ENCODE assay signal across 23 mouse cellular contexts in genomic region chr13:88201717-88202323, GRCm38 (mm10).
DNase-seq lines count a peak whose midpoint lies in the region; ATAC-seq lines count a peak whose summit lies in the region.
"Had no signal": no experiment of that assay in that cellular context is flagged by ENCODE, and none has a peak within 500 bp of the region (broad histone marks: within the 10 kb centered on the region; RNA-seq: fewer than 3 reads in every experiment).

No protein-coding gene starts in this region.

- DNase-seq in heart, adult 18-20 months: peak; percentile 13 to 44
- peak; percentile 71 for DNase-seq in kidney, adult 9 months
- no peak for DNase-seq in B cell, adult 2 months
- DNase-seq in left cerebral cortex, postnatal 25 days (ENCODE audit: low spot score in 2 of 2): no peak
- no peak for DNase-seq in frontal cortex, postnatal 25 days (ENCODE audit: low spot score in 2 of 2)
- DNase-seq: adrenal gland, postnatal 14 days; cerebellum, adult 11 months; cerebellum, postnatal 14 days; retina, postnatal 1 day; thymus, adult 18-20 months had no signal

- ATAC-seq in heart, embryonic 12.5 days (ENCODE audit: insufficient number of reproducible peaks, low FRiP score): no peak
- ATAC-seq in kidney, embryonic 14.5 days (ENCODE audit: low FRiP score, low TSS enrichment): no peak
- 0 out of 2 replicates have a peak, but pooled peaks have one; percentile 43 for ATAC-seq in heart, embryonic 15.5 days (replicated peaks; ENCODE audit: insufficient number of reproducible peaks, insufficient read depth, low FRiP score, low read depth)
- ATAC-seq: activated CD4-positive, CD25-positive, alpha-beta regulatory T cell, adult 4 months; inflammation-experienced regulatory T-cells, adult 6 months had no signal

- H3K4me1 ChIP-seq in heart, embryonic 12.5 days (replicated peaks): no peaks in the 10 kb centered on the region
- no peaks in the 10 kb centered on the region for H3K4me1 ChIP-seq in kidney, embryonic 14.5 days (ENCODE audit: control insufficient read depth, insufficient read depth, low read length)
- no peaks in the 10 kb centered on the region for H3K4me1 ChIP-seq in heart, embryonic 15.5 days (replicated peaks)
- H3K4me1 ChIP-seq: hindbrain, embryonic 13.5 days; limb, embryonic 15.5 days; liver, embryonic 15.5 days; midbrain, embryonic 10.5 days; stomach, embryonic 15.5 days had no signal

- no peaks in the 10 kb centered on the region for H3K27me3 ChIP-seq in heart, embryonic 12.5 days (replicated peaks)
- no peaks in the 10 kb centered on the region for H3K27me3 ChIP-seq in kidney, embryonic 14.5 days (ENCODE audit: control insufficient read depth, insufficient read depth, low read length)
- H3K27me3 ChIP-seq in heart, embryonic 15.5 days: no peaks in the 10 kb centered on the region
- H3K27me3 ChIP-seq: CH12.LX; hindbrain, embryonic 13.5 days; limb, embryonic 15.5 days; liver, embryonic 15.5 days; stomach, embryonic 15.5 days had no signal

- intact Hi-C loops in left cerebral cortex, postnatal 25 days (cut with DNase I): no loop called here

- no peak overlapping the region for H3K27ac ChIP-seq in heart, embryonic 12.5 days (ENCODE audit: poor library complexity, severe bottlenecking)
- no peak overlapping the region for H3K27ac ChIP-seq in kidney, embryonic 14.5 days (ENCODE audit: low read depth, low read length)
- peak overlapping the region; percentile 59 for H3K27ac ChIP-seq in heart, embryonic 15.5 days
- H3K27ac ChIP-seq: heart, adult 2 months; hindbrain, embryonic 13.5 days; limb, embryonic 15.5 days; liver, embryonic 15.5 days; macrophage; midbrain, embryonic 10.5 days; stomach, embryonic 15.5 days had no signal

- H3K36me3 ChIP-seq in heart, embryonic 12.5 days: no peaks in the 10 kb centered on the region
- no peaks in the 10 kb centered on the region for H3K36me3 ChIP-seq in kidney, embryonic 14.5 days (ENCODE audit: control insufficient read depth, insufficient read depth, low read length)
- no peaks in the 10 kb centered on the region for H3K36me3 ChIP-seq in heart, embryonic 15.5 days
- H3K36me3 ChIP-seq: hindbrain, embryonic 13.5 days; limb, embryonic 15.5 days; liver, embryonic 15.5 days; midbrain, embryonic 10.5 days; stomach, embryonic 15.5 days had no signal

- no peaks in the 10 kb centered on the region for H3K9me3 ChIP-seq in heart, embryonic 12.5 days (replicated peaks)
- no peaks in the 10 kb centered on the region for H3K9me3 ChIP-seq in kidney, embryonic 14.5 days (ENCODE audit: control insufficient read depth, low read length)
- H3K9me3 ChIP-seq in heart, embryonic 15.5 days (replicated peaks): no peaks in the 10 kb centered on the region
- H3K9me3 ChIP-seq: hindbrain, embryonic 13.5 days; limb, embryonic 15.5 days; liver, embryonic 15.5 days; stomach, embryonic 15.5 days had no signal

- no peak overlapping the region for H3K9ac ChIP-seq in heart, embryonic 12.5 days
- no peak overlapping the region for H3K9ac ChIP-seq in kidney, embryonic 14.5 days (ENCODE audit: low read depth, low read length)
- no peak overlapping the region for H3K9ac ChIP-seq in heart, embryonic 15.5 days
- H3K9ac ChIP-seq: hindbrain, embryonic 13.5 days; limb, embryonic 15.5 days; liver, embryonic 15.5 days; stomach, embryonic 15.5 days had no signal

- no peak overlapping the region for H3K4me3 ChIP-seq in heart, embryonic 12.5 days
- no peak overlapping the region for H3K4me3 ChIP-seq in kidney, embryonic 14.5 days (ENCODE audit: low read length)
- H3K4me3 ChIP-seq in heart, embryonic 15.5 days: no peak overlapping the region
- H3K4me3 ChIP-seq: heart, adult 2 months; hindbrain, embryonic 13.5 days; limb, embryonic 15.5 days; liver, embryonic 15.5 days; midbrain, embryonic 10.5 days; stomach, embryonic 15.5 days had no signal

- no peak overlapping the region for H3K4me2 ChIP-seq in heart, embryonic 12.5 days
- no peak overlapping the region for H3K4me2 ChIP-seq in kidney, embryonic 14.5 days (replicated peaks; ENCODE audit: low read depth, low read length)
- H3K4me2 ChIP-seq in heart, embryonic 15.5 days: no peak overlapping the region
- H3K4me2 ChIP-seq: hindbrain, embryonic 13.5 days; limb, embryonic 15.5 days; liver, embryonic 15.5 days; stomach, embryonic 15.5 days had no signal

Comparison
In these comparisons a context has a peak if more than half of its experiments do, and no peak if none do; other contexts are left out.
1. DNase-seq: peak in heart, adult 18-20 months (2 of 2) and kidney, adult 9 months (single experiment); none in B cell, adult 2 months (0 of 2), left cerebral cortex, postnatal 25 days (0 of 2) and frontal cortex, postnatal 25 days (0 of 2).